Mouse (Mus musculus) MEL (cell line): ENCODE data around the gene Gm42688. TPM values are rescaled to one million over a fixed set of nuclear protein-coding genes. Genes with fewer than 3 reads are reported as not detected.

Experiments
- DNase-seq: peaks from one replicate; pipeline ENCODE4 v3.0.0; 2011; ENCODE audit warnings: low read depth, low spot score
- H3K27ac ChIP-seq: 2 replicates; pipeline ENCODE4 v1.5.1; 2012; ENCODE audit warnings: low read depth, mild to moderate bottlenecking, control low read depth, low read length, moderate library complexity; ENCODE audit not compliant: control insufficient read depth
- H3K27me3 ChIP-seq, 2 experiments: fragments of 150-350 bp in 1 of 2; sonication (generic) in 1 of 2; 2 replicates each; pipeline ENCODE4 v1.6.1; 2012; ENCODE audit warnings: low read length in 2 of 2, mild to moderate bottlenecking in 2 of 2, improper control_type of control experiment in 1 of 2, moderate library complexity in 1 of 2; ENCODE audit not compliant: insufficient read depth in 2 of 2, control insufficient read depth in 1 of 2
- H3K36me3 ChIP-seq, 2 experiments: 2 replicates each; pipeline ENCODE4 v1.6.1; 2012 to 2014; ENCODE audit warnings: low read length in 2 of 2, improper control_type of control experiment in 1 of 2, inconsistent platforms in 1 of 2, mild to moderate bottlenecking in 1 of 2; ENCODE audit not compliant: insufficient read depth in 2 of 2, control insufficient read depth in 1 of 2
- H3K4me1 ChIP-seq, 2 experiments: fragments of 150-350 bp in 1 of 2; sonication (generic) in 1 of 2; 2 replicates each; pipeline ENCODE4 v1.6.1; 2012; ENCODE audit warnings: low read length in 2 of 2, improper control_type of control experiment in 1 of 2, mild to moderate bottlenecking in 1 of 2; ENCODE audit not compliant: insufficient read depth in 2 of 2, control insufficient read depth in 1 of 2
- H3K4me3 ChIP-seq, 2 experiments: fragments of 150-350 bp in 1 of 2; sonication (generic) in 1 of 2; 2 replicates each; pipeline ENCODE4 v1.5.1; 2012; ENCODE audit warnings: low read depth in 2 of 2, low read length in 2 of 2, mild to moderate bottlenecking in 2 of 2, moderate library complexity in 2 of 2, control low read depth in 1 of 2, improper control_type of control experiment in 1 of 2; ENCODE audit not compliant: control insufficient read depth in 1 of 2, insufficient read depth in 1 of 2
- H3K79me2 ChIP-seq: 2 replicates; pipeline ENCODE4 v1.6.1; 2012; ENCODE audit warnings: mild to moderate bottlenecking, low read length, moderate library complexity; ENCODE audit not compliant: control insufficient read depth, poor library complexity, insufficient read depth
- H3K9ac ChIP-seq: 2 replicates; pipeline ENCODE4 v1.6.1; 2012; ENCODE audit warnings: low read depth, mild to moderate bottlenecking, control low read depth, low read length, moderate library complexity; ENCODE audit not compliant: control insufficient read depth, poor library complexity, severe bottlenecking
- H3K9me3 ChIP-seq: fragments of 150-350 bp; sonication (generic); replicated peaks from 2 replicates; pipeline ENCODE4 v1.6.1; 2012; ENCODE audit warnings: mild to moderate bottlenecking, low read length, improper control_type of control experiment, moderate library complexity; ENCODE audit not compliant: insufficient read depth
- BHLHE40 ChIP-seq: IDR thresholded peaks from 2 replicates; pipeline ENCODE4 v1.6.1; 2012; ENCODE audit warnings: low read depth, mild to moderate bottlenecking, inconsistent platforms, low read length, improper control_type of control experiment, borderline replicate concordance
- CTCF ChIP-seq, 3 experiments: IDR thresholded peaks in 2 of 3; conservative IDR thresholded peaks in 1 of 3; 2 replicates each; pipeline ENCODE4 v1.5.1; 2011 to 2012; ENCODE audit warnings: low read length in 3 of 3, low read depth in 2 of 3, mild to moderate bottlenecking in 2 of 3, improper control_type of control experiment in 1 of 3, inconsistent platforms in 1 of 3, mixed read lengths in 1 of 3, moderate library complexity in 1 of 3; ENCODE audit not compliant: control insufficient read depth in 1 of 3, insufficient read depth in 1 of 3, poor library complexity in 1 of 3, severe bottlenecking in 1 of 3
- ETS1 ChIP-seq: IDR thresholded peaks from 2 replicates; pipeline ENCODE4 v1.6.1; 2012; ENCODE audit warnings: low read depth, mild to moderate bottlenecking, inconsistent platforms, low read length, improper control_type of control experiment, moderate library complexity
- GATA1 ChIP-seq: IDR thresholded peaks from 2 replicates; pipeline ENCODE4 v1.6.1; 2011; ENCODE audit warnings: low read depth, low read length, improper control_type of control experiment
- HCFC1 ChIP-seq: IDR thresholded peaks from 2 replicates; pipeline ENCODE4 v1.6.1; 2012; ENCODE audit warnings: low read depth, mild to moderate bottlenecking, inconsistent platforms, low read length, improper control_type of control experiment, moderate library complexity
- MAZ ChIP-seq: IDR thresholded peaks from 2 replicates; pipeline ENCODE4 v1.6.1; 2012; ENCODE audit warnings: low read depth, mild to moderate bottlenecking, inconsistent platforms, low read length, improper control_type of control experiment
- MXI1 ChIP-seq: IDR thresholded peaks from 2 replicates; pipeline ENCODE4 v1.6.1; 2011; ENCODE audit warnings: mild to moderate bottlenecking, low read depth, low read length, improper control_type of control experiment
- NRF1 ChIP-seq: IDR thresholded peaks from 2 replicates; pipeline ENCODE4 v1.6.1; 2014; ENCODE audit warnings: low read depth, mild to moderate bottlenecking, inconsistent platforms, low read length, improper control_type of control experiment, moderate library complexity; ENCODE audit not compliant: poor library complexity, insufficient read depth, severe bottlenecking
- POLR2AphosphoS5 ChIP-seq: IDR thresholded peaks from 2 replicates; pipeline ENCODE4 v1.6.1; 2012; ENCODE audit warnings: low read depth, borderline replicate concordance, mild to moderate bottlenecking, inconsistent platforms, low read length, moderate library complexity, mixed read lengths
- RAD21 ChIP-seq: IDR thresholded peaks from 2 replicates; pipeline ENCODE4 v1.6.1; 2011; ENCODE audit warnings: mild to moderate bottlenecking, low read depth, low read length, improper control_type of control experiment
- SMC3 ChIP-seq: IDR thresholded peaks from 2 replicates; pipeline ENCODE4 v1.6.1; 2011; ENCODE audit warnings: low read depth, low read length, improper control_type of control experiment
- TCF12 ChIP-seq: IDR thresholded peaks from 2 replicates; pipeline ENCODE4 v1.6.1; 2014; ENCODE audit warnings: low read depth, mild to moderate bottlenecking, inconsistent platforms, low read length, improper control_type of control experiment, moderate library complexity
- UBTF ChIP-seq: IDR thresholded peaks from 2 replicates; pipeline ENCODE4 v1.6.1; 2012; ENCODE audit warnings: low read depth, mild to moderate bottlenecking, inconsistent platforms, low read length, improper control_type of control experiment, moderate library complexity, borderline replicate concordance; ENCODE audit not compliant: insufficient read depth
- ZC3H11A ChIP-seq: IDR thresholded peaks from 2 replicates; pipeline ENCODE4 v1.6.1; 2012; ENCODE audit warnings: low read depth, mild to moderate bottlenecking, inconsistent platforms, low read length, improper control_type of control experiment
- ZMIZ1 ChIP-seq: IDR thresholded peaks from 2 replicates; pipeline ENCODE4 v1.6.1; 2012; ENCODE audit warnings: low read depth, mild to moderate bottlenecking, inconsistent platforms, low read length, improper control_type of control experiment, moderate library complexity
- ZNF384 ChIP-seq: IDR thresholded peaks from 2 replicates; pipeline ENCODE4 v1.6.1; 2012; ENCODE audit warnings: low read depth, mild to moderate bottlenecking, inconsistent platforms, low read length, improper control_type of control experiment
- polyA plus RNA-seq, 2 experiments: library from polyadenylated mRNA; stranded (reverse) in 1 of 2; unstranded in 1 of 2; fragments of >175 nt in 1 of 2; fragments of >200 nt in 1 of 2; gene quantifications; 2 replicates each; pipeline versions ENCODE4 v1.2.1 to v1.2.4; 2012; ENCODE audit warnings: low replicate concordance in 2 of 2, low read depth in 1 of 2; ENCODE audit not compliant: insufficient read length in 2 of 2, insufficient read depth in 1 of 2, missing spikeins in 1 of 2
- total RNA-seq: library from RNA; depleted of rRNA; stranded (reverse); fragments of 300-350 nt; gene quantifications from 2 replicates; pipeline ENCODE4 v1.2.3, GENCODE M21; 2012

Gene Gm42688
- total and polyA plus RNA-seq, 3 experiments = 2.5 to 4.8 TPM; not detected in 1

DNA sequence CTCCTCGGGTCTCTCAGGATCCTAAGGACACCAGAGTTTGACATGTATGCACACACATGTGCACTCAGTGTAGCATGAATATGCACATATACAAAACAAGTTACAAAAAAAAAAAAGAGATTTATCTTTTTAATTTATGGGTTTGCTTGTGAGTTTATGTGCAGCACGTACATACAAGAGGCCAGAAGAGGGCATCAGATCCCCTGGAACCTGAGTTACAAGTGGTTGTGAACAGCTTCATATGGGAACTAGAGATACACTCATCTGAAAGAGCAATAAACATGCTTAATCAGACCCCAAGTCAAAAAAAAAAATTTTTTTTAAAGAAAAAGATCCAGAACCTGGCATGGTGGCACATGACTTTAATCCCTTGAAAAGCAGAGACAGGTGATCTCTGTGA is 26.4 kb upstream of the Gm42688 start:
- Histone ChIP-seq H3K79me2 (peaks cover 11% of the 10 kb centered on the region), H3K4me1 (peaks cover 0 to 13% of the 10 kb centered on the region in 2 experiments; a peak in 2 of 4 replicates), H3K9me3 (no peaks in the 10 kb centered on the region), H3K4me3 (no peak overlapping the region), H3K27me3 (no peaks in the 10 kb centered on the region), H3K27ac (no peak overlapping the region), H3K9ac (no peak overlapping the region), H3K36me3 (peaks cover 0 to 9% of the 10 kb centered on the region in 2 experiments; a peak in 2 of 4 replicates)
- peak; percentile 73 for DNase-seq
- TF ChIP-seq BHLHE40 (no peak), SMC3 (peak; percentile 62), POLR2AphosphoS5 (no peak), RAD21 (peak; percentile 58), ZC3H11A (peak; percentile 36; the same call in 1 of the 2 replicates), ZMIZ1 (no peak), GATA1 (0 out of 2 replicates have a peak, but pooled peaks have one; percentile 32), CTCF (IDR thresholded peaks at IDR 0.05 in 2 of 3, conservative IDR thresholded peaks at IDR 0.05 in 1 of 3; ENCODE audit: control insufficient read depth in 1 of 3, insufficient read depth in 1 of 3, low read depth in 2 of 3, low read length in 3 of 3, poor library complexity in 1 of 3, severe bottlenecking in 1 of 3) (peak; percentile 26 to 65 (median 44); a peak in 5 of 6 replicates), ZNF384 (peak; percentile 85), TCF12 (no peak)

DNA sequence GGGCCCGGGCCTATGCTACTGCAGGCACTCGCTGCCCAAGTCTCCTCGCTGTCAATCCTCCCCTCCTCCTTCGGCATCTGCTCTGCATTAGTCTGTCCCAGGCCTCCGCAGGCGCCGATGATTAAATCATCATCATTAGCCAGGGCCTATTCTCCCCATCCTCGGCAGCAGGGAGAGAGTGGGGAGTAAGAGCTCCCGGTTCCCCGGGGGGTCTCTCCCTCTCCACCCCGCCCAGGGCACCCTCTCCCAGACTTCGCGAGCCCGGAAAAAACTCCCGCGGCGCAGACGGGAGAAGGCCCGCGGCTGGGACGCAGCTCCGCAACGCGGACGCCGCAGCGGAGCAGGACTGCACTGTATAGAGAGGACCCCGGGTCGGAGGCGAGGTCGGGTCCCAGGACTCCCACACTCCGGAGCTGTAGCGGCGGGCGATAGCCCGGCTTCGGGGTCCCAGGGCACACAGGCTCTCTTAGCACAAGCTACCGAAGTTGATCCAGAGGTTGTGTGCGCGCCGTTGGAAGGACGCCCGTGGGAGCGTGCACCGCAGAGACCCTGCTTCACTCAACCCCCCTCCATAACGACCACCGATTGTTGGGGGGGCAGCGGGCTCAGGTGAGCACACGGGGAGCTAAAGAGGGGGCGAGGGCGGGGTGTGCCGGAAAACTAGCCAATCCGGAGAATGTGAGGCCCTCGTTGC is 23.6 kb upstream of the Gm42688 start, which contains the start of gene Pcgf1:
Gene Pcgf1, plus strand, starts transcription at position 240 of the 694 bp plus-strand sequence.
- peaks cover 0 to 9% of the 10 kb centered on the region in 2 experiments; a peak in 2 of 4 replicates for H3K36me3 ChIP-seq
- peak within 1 kb of the TSS; percentile 78 to 88 for H3K4me3 ChIP-seq
- peak; percentile 57 for DNase-seq
- H3K27ac ChIP-seq = peak within 1 kb of the TSS; percentile 89
- H3K9ac ChIP-seq = peak within 1 kb of the TSS; percentile 96
- peaks cover 0 to 13% of the 10 kb centered on the region in 2 experiments; a peak in 2 of 4 replicates for H3K4me1 ChIP-seq
- TF ChIP-seq ETS1 (no peak), MXI1 (peak; percentile 34; the same call in 1 of the 2 replicates), NRF1 (peak; percentile 25; the same call in 1 of the 2 replicates), MAZ (no peak; the same call in 1 of the 2 replicates), HCFC1 (0 out of 2 replicates have a peak, but pooled peaks have one; percentile 43), UBTF (peak; percentile 78; the same call in 1 of the 2 replicates)
- H3K27me3 ChIP-seq = no peaks in the 10 kb centered on the region
- H3K79me2 ChIP-seq = peaks cover 11% of the 10 kb centered on the region
- H3K9me3 ChIP-seq = no peaks in the 10 kb centered on the region
